Mouse (Mus musculus) embryonic facial prominence, embryonic 12.5 days (tissue): ENCODE results near the gene Ddx20. TPM values are rescaled to one million over a fixed set of nuclear protein-coding genes. Genes with fewer than 3 reads are reported as not detected.

Experiments
- ATAC-seq: fragments of 200-750 bp; cut with Nextera tagmentation; 2 replicates; pipeline ENCODE4 v1.8.0; 2017; ENCODE audit not compliant: insufficient number of reproducible peaks, insufficient read depth, low FRiP score, low TSS enrichment
- H3K27ac ChIP-seq: fragments of 300-500 bp; sonication (generic); 2 replicates; pipeline ENCODE4 v1.5.1; 2016; ENCODE audit warnings: mild to moderate bottlenecking
- H3K27me3 ChIP-seq: fragments of 300-500 bp; sonication (generic); 2 replicates; pipeline ENCODE4 v1.6.1; 2016; ENCODE audit warnings: mild to moderate bottlenecking, moderate library complexity
- H3K36me3 ChIP-seq: fragments of 300-500 bp; sonication (generic); 2 replicates; pipeline ENCODE4 v1.6.1; 2016; ENCODE audit warnings: mild to moderate bottlenecking
- H3K4me1 ChIP-seq: fragments of 300-500 bp; sonication (generic); 2 replicates; pipeline ENCODE4 v1.6.1; 2016
- H3K4me2 ChIP-seq: fragments of 300-500 bp; sonication (generic); replicated peaks from 2 replicates; pipeline ENCODE4 v1.6.1; 2016; ENCODE audit warnings: mild to moderate bottlenecking, moderate library complexity
- H3K4me3 ChIP-seq: fragments of 300-500 bp; sonication (generic); 2 replicates; pipeline ENCODE4 v1.5.1; 2016; ENCODE audit warnings: mild to moderate bottlenecking
- H3K9ac ChIP-seq: fragments of 300-500 bp; sonication (generic); 2 replicates; pipeline ENCODE4 v1.6.1; 2016; ENCODE audit warnings: mild to moderate bottlenecking, moderate library complexity
- H3K9me3 ChIP-seq: fragments of 300-500 bp; sonication (generic); 2 replicates; pipeline ENCODE4 v1.6.1; 2016; ENCODE audit warnings: mild to moderate bottlenecking, moderate library complexity
- WGBS: fragments of 180-500 bp; shearing (Covaris S2); methylation state at CpG from one replicate; pipeline ENCODE4 v1.1.7; 2016; 5-methylcytosine and 5-hydroxymethylcytosine counted together
- polyA plus RNA-seq: library from polyadenylated mRNA; unstranded; fragments of >200 nt; fragmentation: Nextera tagmentation; extraction: Ambion mirVana; gene quantifications from 2 replicates; pipeline ENCODE4 v1.2.1, GENCODE M21; 2016

The Ddx20 gene
- polyA plus RNA-seq, 1 experiment from 2014 or later = 45.8 TPM

- WGBS = 85% methylated on average over 2 of the region's 2 CpGs
- Histone ChIP-seq H3K27ac (no peak overlapping the region), H3K4me2 (no peak overlapping the region), H3K4me1 (peaks cover 7% of the 10 kb centered on the region; the same call in 1 of the 2 replicates), H3K27me3 (peaks cover 1% of the 10 kb centered on the region), H3K9ac (no peak overlapping the region), H3K9me3 (no peaks in the 10 kb centered on the region), H3K36me3 (peaks cover 6% of the 10 kb centered on the region), H3K4me3 (no peak overlapping the region)
- ATAC-seq = no peak
These were observed 1.2 kb upstream of the Ddx20 start for GRCm38 (mm10) chr3:105688536-105688935.

- WGBS = 8% methylated on average over 60 of the region's 60 CpGs
- H3K4me1 ChIP-seq = peaks cover 7% of the 10 kb centered on the region; the same call in 1 of the 2 replicates
- peak overlapping the region; percentile 97 for H3K4me3 ChIP-seq
- H3K9ac ChIP-seq = peak overlapping the region; percentile 93
- peak overlapping the region; percentile 56 for H3K4me2 ChIP-seq
- no peak; the same call in 1 of the 2 replicates for ATAC-seq
- H3K27ac ChIP-seq = peak overlapping the region; percentile 81
- H3K36me3 ChIP-seq = peaks cover 17% of the 10 kb centered on the region
- H3K27me3 ChIP-seq = no peaks in the 10 kb centered on the region
- H3K9me3 ChIP-seq = no peaks in the 10 kb centered on the region
These were observed 715 bp downstream of the Ddx20 start for GRCm38 (mm10) chr3:105686394-105687323.

GRCm38 (mm10) chr3:105680346-105680745 is 7.0 kb downstream of the Ddx20 start:
- Histone ChIP-seq H3K4me3 (no peak overlapping the region), H3K9ac (no peak overlapping the region), H3K4me2 (no peak overlapping the region), H3K4me1 (no peaks in the 10 kb centered on the region), H3K36me3 (peaks cover 50% of the 10 kb centered on the region), H3K9me3 (no peaks in the 10 kb centered on the region), H3K27me3 (no peaks in the 10 kb centered on the region), H3K27ac (no peak overlapping the region)
- ATAC-seq = no peak
- WGBS = 92% methylated on average over 7 of the region's 7 CpGs

GRCm38 (mm10) chr3:105675932-105676331 is 11.4 kb downstream of the Ddx20 start:
- Histone ChIP-seq H3K4me3 (no peak overlapping the region), H3K36me3 (peaks cover 29% of the 10 kb centered on the region), H3K27ac (no peak overlapping the region), H3K9me3 (no peaks in the 10 kb centered on the region), H3K9ac (no peak overlapping the region), H3K4me2 (no peak overlapping the region), H3K4me1 (no peaks in the 10 kb centered on the region), H3K27me3 (no peaks in the 10 kb centered on the region)
- ATAC-seq = no peak
- 44% methylated on average over 2 of the region's 2 CpGs for WGBS

- ATAC-seq = peak; percentile 22; the same call in 1 of the 2 replicates
These were observed 12.7 kb downstream of the Ddx20 start for GRCm38 (mm10) chr3:105674595-105675218.

GRCm38 (mm10) chr3:105670801-105671200 is 16.6 kb downstream of the Ddx20 start:
- 80% methylated on average over 1 of the region's 1 CpGs for WGBS
- Histone ChIP-seq H3K27ac (no peak overlapping the region), H3K9me3 (no peaks in the 10 kb centered on the region), H3K4me2 (no peak overlapping the region), H3K9ac (no peak overlapping the region), H3K36me3 (no peaks in the 10 kb centered on the region), H3K4me3 (no peak overlapping the region), H3K4me1 (no peaks in the 10 kb centered on the region), H3K27me3 (no peaks in the 10 kb centered on the region)
- no peak for ATAC-seq

More at GRCm38 (mm10) chr3:105674595-105675218, 12.7 kb downstream of the Ddx20 start:
- H3K36me3 ChIP-seq = peaks cover 23% of the 10 kb centered on the region
- 16% methylated on average over 7 of the region's 7 CpGs for WGBS
- no peaks in the 10 kb centered on the region for H3K9me3 ChIP-seq
- no peaks in the 10 kb centered on the region for H3K27me3 ChIP-seq
- no peak overlapping the region for H3K27ac ChIP-seq
- no peak overlapping the region for H3K9ac ChIP-seq
- H3K4me1 ChIP-seq = no peaks in the 10 kb centered on the region
- no peak overlapping the region for H3K4me3 ChIP-seq
- no peak overlapping the region for H3K4me2 ChIP-seq

GRCm38 (mm10) chr3:105669776-105670175 is 17.6 kb downstream of the Ddx20 start:
- H3K4me1 ChIP-seq = no peaks in the 10 kb centered on the region
- H3K36me3 ChIP-seq = no peaks in the 10 kb centered on the region
- no peak overlapping the region for H3K27ac ChIP-seq
- no peaks in the 10 kb centered on the region for H3K9me3 ChIP-seq
- H3K4me2 ChIP-seq = no peak overlapping the region
- no peak overlapping the region for H3K9ac ChIP-seq
- ATAC-seq = no peak
- WGBS = 90% methylated on average over 3 of the region's 3 CpGs
- H3K4me3 ChIP-seq = no peak overlapping the region
- H3K27me3 ChIP-seq = no peaks in the 10 kb centered on the region

GRCm38 (mm10) chr3:105668161-105668560 is 19.2 kb downstream of the Ddx20 start:
- no peak overlapping the region for H3K4me3 ChIP-seq
- ATAC-seq = no peak
- no peak overlapping the region for H3K27ac ChIP-seq
- H3K27me3 ChIP-seq = no peaks in the 10 kb centered on the region
- WGBS = 39% methylated on average over 9 of the region's 9 CpGs
- no peaks in the 10 kb centered on the region for H3K9me3 ChIP-seq
- no peak overlapping the region for H3K4me2 ChIP-seq
- no peak overlapping the region for H3K9ac ChIP-seq
- no peaks in the 10 kb centered on the region for H3K36me3 ChIP-seq
- H3K4me1 ChIP-seq = no peaks in the 10 kb centered on the region

- H3K4me3 ChIP-seq = no peak overlapping the region
- H3K4me2 ChIP-seq = no peak overlapping the region
- ATAC-seq = no peak
- H3K9me3 ChIP-seq = no peaks in the 10 kb centered on the region
- no peak overlapping the region for H3K27ac ChIP-seq
- H3K9ac ChIP-seq = no peak overlapping the region
- no peaks in the 10 kb centered on the region for H3K4me1 ChIP-seq
- H3K36me3 ChIP-seq = no peaks in the 10 kb centered on the region
- H3K27me3 ChIP-seq = no peaks in the 10 kb centered on the region
- WGBS = 58% methylated on average over 4 of the region's 4 CpGs
These were observed 20.3 kb downstream of the Ddx20 start for GRCm38 (mm10) chr3:105666996-105667523.

- no peak overlapping the region for H3K9ac ChIP-seq
- H3K27me3 ChIP-seq = no peaks in the 10 kb centered on the region
- no peak overlapping the region for H3K27ac ChIP-seq
- ATAC-seq = no peak
- no peaks in the 10 kb centered on the region for H3K36me3 ChIP-seq
- no peaks in the 10 kb centered on the region for H3K4me1 ChIP-seq
- no peaks in the 10 kb centered on the region for H3K9me3 ChIP-seq
- no peak overlapping the region for H3K4me3 ChIP-seq
- WGBS = 81% methylated on average over 9 of the region's 9 CpGs
- H3K4me2 ChIP-seq = no peak overlapping the region
These were observed 22.1 kb downstream of the Ddx20 start for GRCm38 (mm10) chr3:105665105-105665765.

- Histone ChIP-seq H3K36me3 (no peaks in the 10 kb centered on the region), H3K4me3 (no peak overlapping the region), H3K9me3 (no peaks in the 10 kb centered on the region), H3K27ac (no peak overlapping the region), H3K27me3 (no peaks in the 10 kb centered on the region), H3K4me2 (no peak overlapping the region), H3K9ac (no peak overlapping the region), H3K4me1 (no peaks in the 10 kb centered on the region)
- ATAC-seq = no peak
- WGBS = 69% methylated on average over 8 of the region's 8 CpGs
These were observed 24.3 kb downstream of the Ddx20 start for GRCm38 (mm10) chr3:105663043-105663442.
